Mouse (Mus musculus) thymus, adult 2 months (tissue): ENCODE results near the gene Cachd1. TPM values are rescaled to one million over a fixed set of nuclear protein-coding genes. Genes with fewer than 3 reads are reported as not detected.

Source experiments
- DNase-seq: peaks from one replicate; pipeline ENCODE4 v3.0.0; 2021
- H3K27ac ChIP-seq: fragments of 200-500 bp; 2 replicates; pipeline ENCODE4 v1.5.1; 2012; ENCODE audit warnings: low read length, control low read depth; ENCODE audit not compliant: control insufficient read depth, insufficient read depth
- H3K27me3 ChIP-seq: fragments of 200-500 bp; 2 replicates; pipeline ENCODE4 v1.6.1; 2012; ENCODE audit warnings: mild to moderate bottlenecking, low read length, moderate library complexity, mixed read lengths; ENCODE audit not compliant: control insufficient read depth, insufficient read depth
- H3K36me3 ChIP-seq: fragments of 200-500 bp; 2 replicates; pipeline ENCODE4 v1.6.1; 2012; ENCODE audit warnings: mild to moderate bottlenecking, low read length, moderate library complexity; ENCODE audit not compliant: control insufficient read depth, insufficient read depth
- H3K4me1 ChIP-seq: fragments of 200-500 bp; replicated peaks from 2 replicates; pipeline ENCODE4 v1.6.1; 2012; ENCODE audit warnings: low read length; ENCODE audit not compliant: control insufficient read depth, insufficient read depth
- H3K4me3 ChIP-seq: fragments of 200-500 bp; 2 replicates; pipeline ENCODE4 v1.5.1; 2012; ENCODE audit warnings: mild to moderate bottlenecking, low read length, control low read depth, moderate library complexity; ENCODE audit not compliant: control insufficient read depth, insufficient read depth
- CTCF ChIP-seq: fragments of 200-500 bp; IDR thresholded peaks from 2 replicates; pipeline ENCODE4 v1.5.1; 2012; ENCODE audit warnings: mild to moderate bottlenecking, control low read depth, low read length, moderate library complexity, borderline replicate concordance; ENCODE audit not compliant: control insufficient read depth, poor library complexity, insufficient read depth; ENCODE audit errors: extremely low read depth
- POLR2A ChIP-seq: fragments of 200-500 bp; IDR thresholded peaks from 2 replicates; pipeline ENCODE4 v1.6.1; 2012; ENCODE audit warnings: mild to moderate bottlenecking, low read length, control low read depth, moderate library complexity; ENCODE audit not compliant: control insufficient read depth, poor library complexity, insufficient read depth; ENCODE audit errors: extremely low read depth
- WGBS: fragments of 180-500 bp; shearing (Covaris S2); methylation state at CpG from one replicate; pipeline ENCODE4 v1.1.7; 2018; 5-methylcytosine and 5-hydroxymethylcytosine counted together
- polyA plus RNA-seq: library from polyadenylated mRNA; depleted of rRNA; stranded (reverse); fragments of >200 nt; gene quantifications from 2 replicates; pipeline ENCODE4 v1.2.3, GENCODE M21; 2012

Gene Cachd1
- polyA plus RNA-seq, 1 experiment: 15.9 TPM

- H3K36me3 ChIP-seq: no peaks in the 10 kb centered on the region
- H3K27ac ChIP-seq: no peak overlapping the region
- H3K4me3 ChIP-seq: peak overlapping the region; percentile 17; the same call in 1 of the 2 replicates
- no peak for DNase-seq
- no peaks in the 10 kb centered on the region for H3K4me1 ChIP-seq
- 3% methylated on average over 42 of the region's 42 CpGs for WGBS
- peaks cover 21% of the 10 kb centered on the region for H3K27me3 ChIP-seq
- TF ChIP-seq CTCF: no peak
- no peak for TF ChIP-seq POLR2A
These were observed 1.0 kb downstream of the Cachd1 start for GRCm38 (mm10) chr4:100777376-100778041.

GRCm38 (mm10) chr4:100778082-100778481 lies 1.6 kb downstream of the Cachd1 start:
- TF ChIP-seq CTCF (no peak), POLR2A (no peak)
- peaks cover 21% of the 10 kb centered on the region for H3K27me3 ChIP-seq
- H3K4me1 ChIP-seq: no peaks in the 10 kb centered on the region
- WGBS: 15% methylated on average over 16 of the region's 16 CpGs
- no peak overlapping the region for H3K27ac ChIP-seq
- H3K36me3 ChIP-seq: no peaks in the 10 kb centered on the region
- no peak overlapping the region for H3K4me3 ChIP-seq
- DNase-seq: no peak

GRCm38 (mm10) chr4:100779023-100779422 lies 2.5 kb downstream of the Cachd1 start:
- no peaks in the 10 kb centered on the region for H3K4me1 ChIP-seq
- no peak overlapping the region for H3K4me3 ChIP-seq
- no peaks in the 10 kb centered on the region for H3K36me3 ChIP-seq
- no peak for TF ChIP-seq POLR2A
- no peak for TF ChIP-seq CTCF
- H3K27ac ChIP-seq: no peak overlapping the region
- H3K27me3 ChIP-seq: peaks cover 21% of the 10 kb centered on the region
- no peak for DNase-seq
- WGBS: 60% methylated on average over 4 of the region's 4 CpGs

- H3K36me3 ChIP-seq: no peaks in the 10 kb centered on the region
- peaks cover 21% of the 10 kb centered on the region for H3K27me3 ChIP-seq
- no peak for DNase-seq
- no peak overlapping the region for H3K4me3 ChIP-seq
- TF ChIP-seq CTCF (no peak), POLR2A (no peak)
- H3K4me1 ChIP-seq: no peaks in the 10 kb centered on the region
- 86% methylated on average over 5 of the region's 5 CpGs for WGBS
- no peak overlapping the region for H3K27ac ChIP-seq
These were observed 3.2 kb downstream of the Cachd1 start for GRCm38 (mm10) chr4:100779695-100780094.

- H3K36me3 ChIP-seq: no peaks in the 10 kb centered on the region
- no peak for DNase-seq
- no peak overlapping the region for H3K27ac ChIP-seq
- no peak overlapping the region for H3K4me3 ChIP-seq
- H3K27me3 ChIP-seq: peaks cover 21% of the 10 kb centered on the region
- WGBS: 83% methylated on average over 6 of the region's 6 CpGs
- H3K4me1 ChIP-seq: no peaks in the 10 kb centered on the region
- TF ChIP-seq CTCF (no peak), POLR2A (no peak)
These were observed 4.4 kb downstream of the Cachd1 start for GRCm38 (mm10) chr4:100780911-100781310.

- WGBS: 69% methylated on average over 8 of the region's 8 CpGs
- DNase-seq: no peak
- Histone ChIP-seq H3K4me1 (no peaks in the 10 kb centered on the region), H3K36me3 (no peaks in the 10 kb centered on the region), H3K27me3 (peaks cover 15% of the 10 kb centered on the region), H3K4me3 (no peak overlapping the region), H3K27ac (no peak overlapping the region)
- TF ChIP-seq POLR2A (no peak), CTCF (no peak)
These were observed 5.9 kb downstream of the Cachd1 start for GRCm38 (mm10) chr4:100782348-100782747.
